Mouse (Mus musculus): Measurements from ENCODE around the gene Yipf7.

Yipf7 gene

GRCm38 (mm10) chr5:69542489-69542888 lies at the start of gene Yipf7:
Yipf7 (minus strand) TSS chr5:69542648.
- DNase-seq (ENCODE audit: low spot score) = no peak

- peak; percentile 78 for DNase-seq (ENCODE audit: low spot score)
Observed at GRCm38 (mm10) chr5:69591640-69592461, 49.4 kb upstream of the Yipf7 start, which contains the start of gene Gnpda2. Gnpda2 (minus strand) TSS chr5:69592340.

- no peak for DNase-seq (ENCODE audit: low spot score)
Observed at GRCm38 (mm10) chr5:69557404-69557935, 15.0 kb upstream of the Yipf7 start.

DNA sequence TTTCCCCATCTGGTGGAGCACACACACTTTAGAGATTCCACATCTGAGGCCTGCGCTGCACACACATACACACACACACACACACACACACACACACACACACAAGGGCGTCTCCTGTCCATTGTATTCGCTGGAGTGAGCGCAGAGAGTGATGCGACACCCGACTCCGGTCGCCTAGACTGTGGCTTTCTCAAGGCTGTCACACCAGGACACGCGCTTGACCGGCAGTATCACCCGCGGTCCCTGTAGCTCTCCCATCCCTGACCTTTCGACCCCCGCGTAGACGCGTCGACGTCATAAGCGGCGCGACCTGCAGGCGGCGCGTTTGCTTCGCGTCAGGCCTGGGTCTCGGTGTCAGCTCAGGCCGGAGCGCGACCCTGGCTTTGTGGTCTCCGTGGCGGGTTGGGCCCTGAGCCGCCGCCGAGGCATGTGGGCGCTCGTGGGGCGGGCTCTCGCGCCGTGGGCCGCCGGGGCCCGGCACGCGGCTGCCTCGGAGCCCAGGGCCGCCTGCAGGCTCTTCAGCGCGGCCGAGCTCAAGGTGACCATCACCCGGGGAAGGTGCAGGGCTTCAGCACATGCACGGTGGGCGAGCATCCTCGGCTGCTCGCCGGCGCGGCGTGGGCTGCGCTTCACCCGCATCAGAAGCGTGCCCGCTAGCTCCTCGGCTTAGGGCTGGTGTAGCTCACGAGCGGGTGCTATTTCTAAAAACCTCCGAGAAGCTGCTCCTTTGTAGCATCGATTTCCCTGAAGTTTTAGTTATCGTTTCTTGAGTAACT lies 14.4 kb upstream of the Yipf7 start, which contains the start of gene Guf1:
Gene Guf1, plus strand, starts transcription at position 296 of the 776 bp plus-strand sequence.
- peak; percentile 92 for DNase-seq (ENCODE audit: low spot score)

GRCm38 (mm10) chr5:69541680-69542079 lies 768 bp downstream of the Yipf7 start:
- DNase-seq (ENCODE audit: low spot score) = no peak

DNA sequence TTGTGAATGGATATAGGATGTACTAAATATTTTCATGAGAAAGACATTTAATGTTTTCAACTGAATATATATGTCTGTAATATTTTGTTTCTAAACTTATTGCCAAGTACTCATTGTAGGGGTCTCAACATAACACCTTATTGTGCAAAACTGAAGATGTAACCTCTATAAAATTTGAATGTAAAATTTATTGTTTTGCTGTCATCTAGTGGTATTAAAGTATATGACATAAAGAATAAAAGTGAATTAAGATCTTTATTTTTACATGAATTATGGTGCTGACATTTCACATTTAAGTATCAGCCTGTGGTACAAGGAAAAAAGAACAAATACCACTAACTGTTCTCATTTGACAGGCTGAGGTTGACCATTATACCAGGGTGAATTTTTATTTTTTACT lies 18.5 kb downstream of the Yipf7 start:
- no peak for DNase-seq (ENCODE audit: low spot score)

GRCm38 (mm10) chr5:69522064-69522463 lies 20.4 kb downstream of the Yipf7 start:
- DNase-seq (ENCODE audit: low spot score) = no peak

DNA sequence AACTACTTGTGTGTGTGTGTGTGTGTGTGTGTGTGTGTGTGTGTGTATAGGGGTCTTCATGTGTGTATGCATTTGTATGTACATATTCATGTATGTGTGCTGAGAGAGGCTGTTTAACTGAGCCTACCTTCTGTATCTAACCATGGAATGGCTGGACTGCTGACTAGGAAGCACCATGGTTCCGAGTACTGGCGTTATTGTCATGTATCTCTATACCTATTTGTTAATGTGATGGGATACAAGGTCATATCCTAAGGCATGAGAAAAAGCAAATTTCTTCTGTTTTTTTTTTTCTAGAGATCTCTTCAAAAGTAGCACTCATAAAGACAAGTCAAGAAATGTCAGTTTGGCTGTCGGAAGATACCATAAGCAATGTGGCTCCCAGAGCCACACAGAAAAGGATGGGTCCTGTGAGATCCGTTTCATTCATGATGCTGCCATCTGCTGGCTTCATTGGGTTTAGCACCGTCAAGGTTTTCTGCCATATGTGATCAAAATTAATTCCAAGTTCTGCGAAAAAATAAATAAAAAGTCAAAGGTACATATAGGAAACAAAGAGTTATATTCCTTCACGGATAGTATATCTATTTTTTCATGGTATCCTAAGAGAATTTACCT lies 21.7 kb downstream of the Yipf7 start:
- DNase-seq (ENCODE audit: low spot score) = peak; percentile 19

DNA sequence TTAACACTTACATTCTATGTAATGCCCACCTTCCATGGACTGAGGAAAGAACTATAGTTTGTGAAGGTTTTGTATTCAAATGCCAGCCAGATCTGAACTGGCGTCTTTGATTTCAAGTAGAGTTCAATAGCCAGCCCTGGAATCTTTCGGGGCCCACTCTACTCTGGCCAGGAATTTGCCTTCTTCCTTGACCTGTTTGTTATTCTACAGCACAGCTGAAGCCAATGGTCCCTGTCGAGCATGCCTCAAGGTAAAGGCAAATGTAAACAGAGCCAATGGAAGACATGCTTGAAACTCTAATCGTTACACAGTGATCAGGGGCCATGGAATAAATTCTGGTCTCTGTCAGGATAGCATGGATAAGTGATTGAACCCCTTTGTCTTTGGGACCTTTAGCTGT lies 30.2 kb downstream of the Yipf7 start:
- DNase-seq (ENCODE audit: low spot score) = no peak

GRCm38 (mm10) chr5:69511631-69512030 lies 30.8 kb downstream of the Yipf7 start:
- DNase-seq (ENCODE audit: low spot score) = no peak

- no peak for DNase-seq (ENCODE audit: low spot score)
Observed at GRCm38 (mm10) chr5:69507045-69507444, 35.4 kb downstream of the Yipf7 start.

GRCm38 (mm10) chr5:69489046-69489445 lies 53.4 kb downstream of the Yipf7 start:
- no peak for DNase-seq (ENCODE audit: low spot score)

DNA sequence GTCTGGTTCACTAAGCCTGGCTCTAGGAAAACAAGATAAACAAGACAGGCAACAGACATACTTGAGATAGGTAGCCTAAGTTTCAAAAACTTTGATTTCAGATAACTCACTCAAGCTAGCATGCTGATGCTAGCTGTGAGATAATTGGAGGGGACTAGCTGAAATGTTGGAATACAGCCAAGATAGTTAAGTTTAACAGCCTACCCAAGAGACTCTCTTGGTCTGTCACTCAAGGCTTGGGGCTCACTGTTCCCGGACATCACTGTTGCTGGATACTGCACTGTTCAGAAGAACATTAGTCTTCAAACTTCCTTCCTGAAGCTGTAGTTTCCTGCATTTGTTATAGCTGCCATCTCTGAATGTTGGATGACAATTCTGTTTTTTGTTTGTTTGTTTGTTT lies 74.9 kb downstream of the Yipf7 start:
- DNase-seq (ENCODE audit: low spot score) = no peak

Data from ovary, postnatal 36 days (tissue).